Mouse (Mus musculus) heart, embryonic 15.5 days (tissue): ENCODE data around the gene Cdk1. TPM values are rescaled to one million over a fixed set of nuclear protein-coding genes. Genes with fewer than 3 reads are reported as not detected.
"Not testable (repeated sequence)": the region's sequence is repeated elsewhere in the genome, so short reads cannot be mapped to it uniquely, and the experiment has no call there.

Experiments
- ATAC-seq: fragments of 200-750 bp; cut with Nextera tagmentation; replicated peaks from 2 replicates; pipeline ENCODE4 v1.8.0; 2017; ENCODE audit warnings: low read depth, moderate TSS enrichment; ENCODE audit not compliant: insufficient number of reproducible peaks, insufficient read depth, low FRiP score
- H3K27ac ChIP-seq: fragments of 300-500 bp; sonication (generic); 2 replicates; pipeline ENCODE4 v1.5.1; 2015; ENCODE audit warnings: mild to moderate bottlenecking, inconsistent platforms
- H3K27me3 ChIP-seq: fragments of 300-500 bp; sonication (generic); 2 replicates; pipeline ENCODE4 v1.6.1; 2015; ENCODE audit warnings: inconsistent platforms
- H3K36me3 ChIP-seq: fragments of 300-500 bp; sonication (generic); 2 replicates; pipeline ENCODE4 v1.6.1; 2015; ENCODE audit warnings: mild to moderate bottlenecking, inconsistent platforms
- H3K4me1 ChIP-seq: fragments of 300-500 bp; sonication (generic); replicated peaks from 2 replicates; pipeline ENCODE4 v1.6.1; 2015; ENCODE audit warnings: inconsistent platforms
- H3K4me2 ChIP-seq: fragments of 300-500 bp; sonication (generic); 2 replicates; pipeline ENCODE4 v1.6.1; 2015; ENCODE audit warnings: inconsistent platforms, mild to moderate bottlenecking, moderate library complexity
- H3K4me3 ChIP-seq: fragments of 300-500 bp; sonication (generic); 2 replicates; pipeline ENCODE4 v1.5.1; 2015; ENCODE audit warnings: mild to moderate bottlenecking, inconsistent platforms
- H3K9ac ChIP-seq: fragments of 300-500 bp; sonication (generic); 2 replicates; pipeline ENCODE4 v1.6.1; 2015; ENCODE audit warnings: mild to moderate bottlenecking, inconsistent platforms
- H3K9me3 ChIP-seq: fragments of 300-500 bp; sonication (generic); replicated peaks from 2 replicates; pipeline ENCODE4 v1.6.1; 2016; ENCODE audit warnings: inconsistent platforms
- WGBS: fragments of 180-500 bp; shearing (Covaris S2); methylation state at CpG from one replicate; pipeline ENCODE4 v1.1.7; 2015; ENCODE audit warnings: mixed read lengths; 5-methylcytosine and 5-hydroxymethylcytosine counted together
- polyA plus RNA-seq: library from polyadenylated mRNA; unstranded; fragments of >200 nt; fragmentation: Nextera tagmentation; extraction: Ambion mirVana; gene quantifications from 2 replicates; pipeline ENCODE4 v1.2.1, GENCODE M21; 2015

Gene Cdk1
- polyA plus RNA-seq, 1 experiment from 2014 or later, result 290 TPM

GRCm38 (mm10) chr10:69373796-69374550 is 21.2 kb upstream of the Cdk1 start:
- 69% methylated on average over 10 of the region's 10 CpGs for WGBS
- no peak for ATAC-seq
- no peak overlapping the region for H3K4me2 ChIP-seq
- no peaks in the 10 kb centered on the region for H3K27me3 ChIP-seq
- H3K36me3 ChIP-seq, result no peaks in the 10 kb centered on the region
- H3K4me3 ChIP-seq, result no peak overlapping the region
- no peaks in the 10 kb centered on the region for H3K9me3 ChIP-seq
- no peaks in the 10 kb centered on the region for H3K4me1 ChIP-seq
- no peak overlapping the region for H3K9ac ChIP-seq
- H3K27ac ChIP-seq, result no peak overlapping the region

GRCm38 (mm10) chr10:69372061-69372460 is 19.3 kb upstream of the Cdk1 start:
- Histone ChIP-seq H3K4me2 (no peak overlapping the region), H3K27ac (no peak overlapping the region), H3K9me3 (no peaks in the 10 kb centered on the region), H3K4me3 (no peak overlapping the region), H3K27me3 (no peaks in the 10 kb centered on the region), H3K4me1 (no peaks in the 10 kb centered on the region), H3K9ac (no peak overlapping the region), H3K36me3 (no peaks in the 10 kb centered on the region)
- WGBS, result 82% methylated on average over 14 of the region's 14 CpGs
- ATAC-seq, result no peak

- no peak for ATAC-seq
- no peaks in the 10 kb centered on the region for H3K36me3 ChIP-seq
- no peak overlapping the region for H3K4me2 ChIP-seq
- no peak overlapping the region for H3K27ac ChIP-seq
- H3K4me3 ChIP-seq, result no peak overlapping the region
- 11% methylated on average over 10 of the region's 10 CpGs for WGBS
- no peak overlapping the region for H3K9ac ChIP-seq
- H3K9me3 ChIP-seq, result no peaks in the 10 kb centered on the region
- H3K4me1 ChIP-seq, result no peaks in the 10 kb centered on the region
- no peaks in the 10 kb centered on the region for H3K27me3 ChIP-seq
These were observed 18.7 kb upstream of the Cdk1 start for GRCm38 (mm10) chr10:69371441-69371840.

- Histone ChIP-seq H3K27me3 (no peaks in the 10 kb centered on the region), H3K9me3 (no peaks in the 10 kb centered on the region), H3K36me3 (no peaks in the 10 kb centered on the region), H3K9ac (no peak overlapping the region), H3K4me3 (no peak overlapping the region), H3K4me1 (no peaks in the 10 kb centered on the region), H3K4me2 (no peak overlapping the region), H3K27ac (no peak overlapping the region)
- WGBS, result 70% methylated on average over 6 of the region's 6 CpGs
- no peak for ATAC-seq
These were observed 16.6 kb upstream of the Cdk1 start for GRCm38 (mm10) chr10:69369321-69369720.

GRCm38 (mm10) chr10:69366877-69367387 is 14.2 kb upstream of the Cdk1 start:
- Histone ChIP-seq H3K36me3 (no peaks in the 10 kb centered on the region), H3K9me3 (no peaks in the 10 kb centered on the region), H3K9ac (no peak overlapping the region), H3K4me2 (no peak overlapping the region), H3K4me3 (no peak overlapping the region), H3K4me1 (no peaks in the 10 kb centered on the region), H3K27ac (no peak overlapping the region), H3K27me3 (no peaks in the 10 kb centered on the region)
- 87% methylated on average over 13 of the region's 13 CpGs for WGBS
- no peak for ATAC-seq

- Histone ChIP-seq H3K4me2 (no peak overlapping the region), H3K9ac (no peak overlapping the region)
- WGBS, result 79% methylated on average over 11 of the region's 11 CpGs
These were observed 13.5 kb upstream of the Cdk1 start for GRCm38 (mm10) chr10:69366208-69366607.

GRCm38 (mm10) chr10:69359666-69360065 is 6.9 kb upstream of the Cdk1 start:
- Histone ChIP-seq H3K36me3 (no peaks in the 10 kb centered on the region), H3K9ac (no peak overlapping the region), H3K27me3 (no peaks in the 10 kb centered on the region), H3K9me3 (no peaks in the 10 kb centered on the region), H3K27ac (no peak overlapping the region), H3K4me3 (no peak overlapping the region), H3K4me2 (no peak overlapping the region), H3K4me1 (no peaks in the 10 kb centered on the region)
- 80% methylated on average over 1 of the region's 1 CpGs for WGBS
- ATAC-seq, result no peak

More at GRCm38 (mm10) chr10:69366208-69366607, 13.5 kb upstream of the Cdk1 start:
- no peak for ATAC-seq
- Histone ChIP-seq H3K4me3 (no peak overlapping the region), H3K9me3 (no peaks in the 10 kb centered on the region), H3K36me3 (no peaks in the 10 kb centered on the region), H3K27ac (no peak overlapping the region), H3K4me1 (no peaks in the 10 kb centered on the region), H3K27me3 (no peaks in the 10 kb centered on the region)

GRCm38 (mm10) chr10:69353086-69353479 is 345 bp upstream of the Cdk1 start:
- Histone ChIP-seq H3K27ac (peak overlapping the region; percentile 71), H3K4me1 (peaks cover 22% of the 10 kb centered on the region), H3K36me3 (peaks cover 13% of the 10 kb centered on the region), H3K4me2 (peak overlapping the region; percentile 87), H3K4me3 (peak overlapping the region; percentile 90)
- WGBS, result 30% methylated on average over 5 of the region's 5 CpGs
- not testable (repeated sequence) for H3K9me3 ChIP-seq, H3K27me3 ChIP-seq, H3K9ac ChIP-seq, ATAC-seq

- Histone ChIP-seq H3K9ac (peak overlapping the region; percentile 85), H3K36me3 (peaks cover 15% of the 10 kb centered on the region), H3K4me2 (peak overlapping the region; percentile 87), H3K4me3 (peak overlapping the region; percentile 90), H3K9me3 (no peaks in the 10 kb centered on the region), H3K4me1 (peaks cover 31% of the 10 kb centered on the region), H3K27me3 (no peaks in the 10 kb centered on the region), H3K27ac (peak overlapping the region; percentile 88)
- ATAC-seq, result no peak
- under 1% methylated on average over 11 of the region's 11 CpGs for WGBS
These were observed 911 bp downstream of the Cdk1 start for GRCm38 (mm10) chr10:69351842-69352211.

- 16% methylated on average over 12 of the region's 12 CpGs for WGBS
- Histone ChIP-seq H3K36me3 (peaks cover 21% of the 10 kb centered on the region), H3K9ac (peak overlapping the region; percentile 85), H3K9me3 (no peaks in the 10 kb centered on the region), H3K27me3 (no peaks in the 10 kb centered on the region), H3K4me3 (peak overlapping the region; percentile 90), H3K4me1 (peaks cover 31% of the 10 kb centered on the region), H3K4me2 (peak overlapping the region; percentile 87), H3K27ac (peak overlapping the region; percentile 88)
- peak; percentile 41 for ATAC-seq
These were observed 1.5 kb downstream of the Cdk1 start for GRCm38 (mm10) chr10:69351071-69351841.

GRCm38 (mm10) chr10:69348206-69348605 is 4.5 kb downstream of the Cdk1 start:
- Histone ChIP-seq H3K4me1 (peaks cover 31% of the 10 kb centered on the region), H3K9me3 (no peaks in the 10 kb centered on the region), H3K36me3 (peaks cover 43% of the 10 kb centered on the region), H3K4me2 (no peak overlapping the region; the same call in 1 of the 2 replicates), H3K4me3 (no peak overlapping the region; the same call in 1 of the 2 replicates), H3K27me3 (no peaks in the 10 kb centered on the region), H3K9ac (no peak overlapping the region), H3K27ac (no peak overlapping the region)
- no peak for ATAC-seq
- 68% methylated on average over 8 of the region's 8 CpGs for WGBS
